Mouse (Mus musculus) right cerebral cortex, postnatal 14 days (tissue): Measurements from ENCODE around the gene Slf2.

Experiments
- DNase-seq: peaks from one replicate; pipeline ENCODE4 v3.0.0; 2022

The Slf2 gene

DNA sequence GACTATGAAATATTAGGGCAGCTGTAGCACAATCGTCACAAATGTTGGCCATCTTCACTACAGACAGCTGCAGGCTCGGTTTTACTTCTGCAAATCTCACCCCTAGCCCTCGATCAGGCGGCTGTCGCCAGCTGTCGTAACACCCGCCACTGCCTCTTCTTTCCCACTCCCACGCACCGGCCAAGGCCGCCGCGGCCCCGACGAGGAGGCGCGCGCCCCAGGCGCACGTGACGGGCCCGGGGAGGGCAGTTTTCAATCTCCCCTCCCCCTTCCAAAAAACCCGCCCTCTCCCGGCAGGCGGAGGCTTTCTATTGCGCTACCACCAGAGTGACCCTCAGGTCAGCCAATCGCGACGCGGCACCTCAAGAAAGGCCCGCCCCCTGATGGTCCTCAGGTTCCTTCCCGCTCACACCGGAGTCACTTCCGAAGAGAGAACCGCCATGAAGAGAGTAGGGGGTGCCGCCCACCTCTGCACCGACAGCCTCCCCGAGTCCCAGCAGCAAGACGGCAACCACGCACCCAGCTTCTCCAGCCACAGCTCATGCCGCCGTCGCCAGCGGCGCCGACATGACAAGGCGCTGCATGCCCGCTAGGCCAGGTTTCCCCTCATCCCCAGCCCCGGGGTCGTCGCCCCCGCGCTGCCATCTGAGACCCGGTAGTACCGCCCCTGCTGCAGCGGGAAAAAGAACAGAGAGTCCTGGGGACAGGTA is at the start of gene Slf2:
Gene Slf2 (plus strand): TSS at position 408 of the 710 bp plus-strand sequence.
- peak; percentile 98 for DNase-seq

DNA sequence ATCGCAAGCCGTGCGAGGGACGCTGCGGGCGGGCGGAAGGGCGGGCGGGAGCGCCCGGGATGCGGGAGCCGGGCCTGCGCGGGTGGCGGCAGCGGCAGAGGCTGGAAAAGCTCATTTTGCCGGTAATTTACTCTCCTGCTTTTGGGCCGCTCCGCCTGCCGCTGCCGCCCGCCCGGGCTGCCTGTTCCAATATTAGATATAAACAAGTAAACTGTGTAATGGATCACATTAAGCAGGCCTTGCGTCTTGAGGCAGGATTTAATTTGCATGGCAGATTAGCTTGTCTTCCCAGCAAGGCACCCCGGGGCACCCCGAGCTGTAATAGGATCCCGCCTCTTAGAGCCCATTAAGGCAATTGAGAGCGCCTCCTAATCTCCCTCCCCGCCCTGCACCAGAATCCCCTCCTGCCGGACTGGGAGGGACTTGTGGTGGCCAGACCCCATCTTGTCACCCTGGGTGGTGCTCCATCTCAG is 48.4 kb upstream of the Slf2 start:
- DNase-seq: peak; percentile 14

DNA sequence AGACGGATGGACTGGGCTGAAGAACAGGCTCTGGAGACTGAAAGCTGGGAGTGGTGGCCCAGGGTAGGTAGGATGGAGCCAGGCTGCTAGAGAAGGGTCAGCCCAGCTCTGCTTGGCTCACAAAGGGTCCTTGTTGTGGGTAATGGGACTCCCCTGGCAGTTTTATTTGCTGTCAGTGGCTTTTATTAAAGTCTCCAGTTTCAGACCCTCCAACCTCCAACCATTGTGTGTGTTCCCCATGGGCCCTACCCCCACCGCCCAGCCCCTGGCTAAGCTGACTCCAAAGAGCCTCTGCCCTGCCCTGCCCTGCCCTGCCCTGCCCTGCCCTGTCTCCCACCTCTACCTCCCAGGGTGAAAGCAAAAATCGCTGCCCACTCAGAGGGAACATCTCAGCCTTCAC is 46.6 kb upstream of the Slf2 start:
- no peak for DNase-seq

DNA sequence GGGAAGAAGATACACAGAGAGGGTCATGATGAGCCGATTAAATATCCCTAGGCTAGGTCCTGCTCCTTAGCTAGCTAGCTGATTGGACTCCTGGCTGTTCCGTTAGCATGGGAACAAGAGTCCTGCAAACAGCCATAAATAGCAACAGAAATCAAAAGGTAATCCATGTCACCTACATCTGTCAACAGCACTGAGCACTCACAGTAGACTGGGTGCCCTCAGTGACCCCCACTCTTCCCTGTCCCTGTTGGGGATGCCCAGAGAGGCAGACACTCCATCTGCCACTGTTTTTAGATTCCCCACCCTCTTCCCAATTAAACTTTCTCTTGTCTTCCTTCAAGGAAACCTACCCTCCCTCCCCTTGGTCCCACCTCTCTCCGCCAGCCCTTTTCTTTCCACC is 44.5 kb upstream of the Slf2 start:
- no peak for DNase-seq

DNA sequence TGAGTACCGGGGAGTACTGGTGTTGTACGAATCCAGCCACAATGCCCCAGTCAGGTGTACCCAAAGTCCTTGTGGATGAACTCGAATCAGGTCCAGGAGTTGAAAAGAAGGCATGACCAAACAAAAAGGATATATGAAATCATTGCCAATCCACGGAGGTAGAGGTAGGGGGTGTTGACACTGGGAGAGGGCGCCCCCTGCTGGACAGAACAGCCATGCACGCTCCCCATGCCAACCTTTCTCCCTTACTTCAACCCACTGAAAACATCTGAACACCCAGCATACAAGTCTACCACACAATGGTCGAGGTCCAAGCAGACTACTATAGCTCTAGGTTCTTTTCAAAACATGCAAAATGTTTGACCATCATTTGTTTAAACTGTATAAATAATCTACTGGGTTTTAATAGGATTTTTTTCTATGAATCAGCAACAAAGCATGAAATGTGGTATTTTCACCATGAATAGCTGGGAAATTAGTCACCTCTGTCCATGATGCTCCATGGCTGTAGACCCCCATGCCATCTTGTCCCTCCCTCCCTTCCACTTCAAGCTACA is 43.2 kb upstream of the Slf2 start:
- DNase-seq: peak; percentile 67

DNA sequence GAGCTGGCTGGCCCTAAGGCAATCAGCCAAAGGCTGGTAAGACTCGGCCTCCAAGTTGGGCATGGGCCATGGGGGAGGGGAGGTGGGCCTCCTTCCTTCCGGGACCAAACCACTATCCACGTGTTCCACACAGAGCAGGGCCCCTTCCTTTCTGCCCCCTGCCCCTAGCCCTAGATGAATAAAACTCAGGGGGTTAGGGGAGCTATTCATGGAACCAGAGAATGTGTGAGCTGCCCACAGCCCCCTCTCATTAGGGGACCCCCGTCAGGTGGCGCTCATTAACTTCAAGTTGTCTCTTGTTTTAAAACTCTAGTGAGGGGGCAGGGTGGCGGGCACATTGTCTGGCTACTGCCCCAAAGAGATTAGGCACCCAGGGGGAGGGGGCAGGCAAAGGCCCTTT is 41.4 kb upstream of the Slf2 start:
- no peak for DNase-seq

DNA sequence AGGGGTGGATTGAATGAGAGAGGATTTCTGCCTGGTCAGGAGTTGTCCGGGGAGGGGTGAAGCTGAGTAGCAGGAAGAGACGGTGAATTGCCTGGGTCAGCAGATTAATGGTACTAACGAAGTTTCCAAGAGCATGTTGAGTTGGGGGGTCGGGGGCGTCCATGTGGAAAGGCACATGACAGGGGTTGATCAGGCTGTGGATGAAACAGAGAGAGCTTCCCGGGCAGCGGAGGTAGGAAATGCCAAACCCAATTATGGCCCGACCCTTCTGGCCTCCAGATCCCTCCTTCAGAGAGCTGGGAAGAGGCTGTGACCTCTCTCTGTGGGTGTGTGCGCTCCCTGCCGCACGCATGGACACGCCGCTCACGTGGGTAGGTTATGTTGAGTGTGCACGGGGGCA is 39.5 kb upstream of the Slf2 start:
- no peak for DNase-seq

DNA sequence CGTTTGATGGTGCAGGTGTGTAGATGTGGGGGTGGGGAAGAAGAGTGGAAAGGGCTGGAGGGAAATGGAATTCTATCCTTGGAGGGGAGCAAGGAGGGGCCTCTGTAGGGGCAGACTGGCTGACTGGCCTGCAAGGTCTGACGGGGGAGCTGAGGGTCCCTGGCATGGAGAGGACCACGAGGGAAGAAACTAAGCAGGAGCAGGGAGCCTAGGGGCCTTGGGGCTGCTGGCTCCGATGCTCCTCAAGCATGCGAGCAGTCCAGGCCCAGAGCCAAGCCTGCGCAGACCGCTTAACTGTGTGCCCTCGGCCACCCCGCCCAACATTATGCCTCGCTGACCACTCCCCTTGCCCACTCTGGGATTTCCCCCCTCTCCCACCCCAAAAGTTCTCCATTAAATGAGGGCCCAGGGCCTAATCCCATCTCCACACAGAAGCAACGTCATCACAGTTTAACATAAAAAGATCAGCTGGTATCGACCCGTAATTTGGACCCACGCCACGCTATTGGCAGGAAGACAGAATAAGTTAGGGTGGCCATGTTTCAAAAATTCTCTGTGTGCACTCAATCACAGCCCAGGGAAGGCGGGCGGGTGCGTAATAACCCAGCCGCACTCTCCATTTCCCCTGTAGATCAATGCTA is 37.6 kb upstream of the Slf2 start:
- DNase-seq: peak; percentile 17

DNA sequence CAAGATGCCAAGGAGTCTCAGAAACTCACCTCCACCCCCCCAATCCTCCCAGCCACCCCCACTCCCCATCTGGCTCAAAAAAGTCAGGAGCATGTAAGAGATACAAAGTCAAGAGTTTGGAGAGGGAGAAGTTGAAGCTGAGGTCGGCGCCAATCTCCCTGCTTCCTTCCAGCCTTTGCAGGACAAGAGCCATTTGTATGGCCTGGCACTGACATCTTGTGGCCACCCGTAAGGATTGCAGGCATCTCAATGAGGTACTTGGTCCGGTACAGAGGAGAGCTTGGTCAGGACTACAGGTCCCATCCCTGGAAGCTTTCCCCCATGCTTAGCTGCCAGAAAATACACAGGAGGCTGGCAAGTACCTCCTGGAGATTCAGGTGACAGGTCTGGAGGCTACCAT is 35.7 kb upstream of the Slf2 start:
- DNase-seq: peak; percentile 70

DNA sequence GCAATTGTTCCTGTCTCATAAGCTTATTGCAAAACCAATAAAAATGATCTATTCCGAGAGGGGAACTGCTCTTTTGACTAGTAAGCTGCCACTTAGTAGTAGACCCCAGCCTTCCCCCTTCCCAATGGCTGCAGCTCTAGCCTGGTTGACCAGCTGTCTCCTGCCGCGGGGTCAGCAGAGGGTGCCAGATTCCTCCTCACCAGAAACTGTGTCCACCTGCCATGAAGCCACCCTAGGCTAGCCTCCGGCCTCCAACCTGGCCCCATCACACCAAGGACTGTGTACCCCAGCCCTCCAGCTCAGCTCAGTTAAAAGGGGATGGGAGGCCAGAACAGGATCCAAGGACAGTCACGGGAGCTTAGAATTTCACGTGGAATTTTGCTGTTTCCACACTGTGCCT is 34.5 kb upstream of the Slf2 start:
- no peak for DNase-seq

DNA sequence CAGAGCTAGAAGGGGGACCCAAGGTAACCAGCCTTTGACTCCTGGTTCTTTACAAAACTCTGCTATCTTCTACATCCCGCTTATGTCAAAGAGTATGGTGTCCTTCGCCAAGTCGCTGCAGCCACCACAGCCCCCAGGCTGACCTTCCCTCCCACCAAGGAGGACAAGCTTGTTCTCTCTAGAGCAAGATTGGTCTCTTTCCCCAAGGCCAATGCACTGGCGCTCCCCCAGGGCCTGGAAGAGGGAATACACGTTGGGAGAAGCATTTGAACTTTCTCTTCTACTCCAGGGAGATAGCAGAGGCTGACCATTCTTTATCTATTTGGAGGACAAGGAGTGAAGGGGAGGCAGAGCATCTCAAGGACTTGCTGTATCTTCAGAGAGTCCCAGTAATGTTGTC is 33.4 kb upstream of the Slf2 start:
- no peak for DNase-seq

DNA sequence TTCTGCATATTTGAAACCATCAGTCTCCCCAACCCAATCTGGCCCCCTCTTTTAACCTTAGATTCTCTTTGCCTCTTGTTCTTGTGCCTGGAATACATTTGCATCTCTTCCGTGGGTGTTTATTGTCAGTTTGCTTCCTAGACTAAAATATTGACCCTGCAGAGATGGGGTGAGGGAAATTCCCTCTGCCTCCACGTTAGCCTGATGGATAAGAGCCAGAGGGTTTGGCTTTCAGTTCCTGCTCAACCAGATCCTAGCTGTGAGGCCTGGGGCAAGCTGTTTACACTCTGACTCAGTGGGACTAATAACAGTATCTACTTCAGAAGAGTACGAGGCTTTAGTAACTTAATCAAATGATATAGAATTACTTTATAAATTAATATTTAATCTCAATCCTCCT is 32.3 kb upstream of the Slf2 start:
- DNase-seq: no peak

DNA sequence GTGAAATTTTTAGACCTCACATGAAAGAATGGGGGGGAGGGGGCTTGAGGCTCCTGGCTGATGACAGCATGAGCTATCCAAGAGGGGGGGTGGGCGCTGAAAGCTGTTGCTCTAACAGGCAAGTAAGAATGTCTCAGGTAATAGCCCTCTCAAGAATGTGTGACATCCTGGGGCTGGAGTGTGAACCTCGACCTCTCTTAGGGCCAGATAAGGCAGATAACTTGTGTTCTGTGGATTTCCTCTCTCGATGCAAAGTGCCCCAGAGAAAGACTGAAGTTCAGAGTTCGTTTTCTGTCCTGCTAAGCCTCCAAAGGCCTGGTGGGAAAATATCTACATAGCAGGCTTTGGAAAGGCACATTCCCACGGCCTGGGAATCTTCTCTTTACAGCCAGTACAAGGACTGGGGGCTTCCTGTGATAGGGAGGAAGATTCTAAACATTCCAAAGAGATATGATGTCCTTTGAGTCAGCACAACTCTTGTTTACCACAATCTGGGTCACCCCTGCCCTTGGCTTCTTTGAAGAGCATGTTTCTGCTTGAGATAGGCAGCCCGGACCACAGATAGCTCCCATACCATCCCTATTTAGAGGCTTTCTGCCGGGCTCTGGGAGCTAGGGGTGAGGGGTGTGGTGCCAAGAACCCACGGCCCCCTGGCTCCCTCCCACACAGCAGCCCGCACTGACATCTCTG is 31.7 kb upstream of the Slf2 start:
- no peak for DNase-seq

DNA sequence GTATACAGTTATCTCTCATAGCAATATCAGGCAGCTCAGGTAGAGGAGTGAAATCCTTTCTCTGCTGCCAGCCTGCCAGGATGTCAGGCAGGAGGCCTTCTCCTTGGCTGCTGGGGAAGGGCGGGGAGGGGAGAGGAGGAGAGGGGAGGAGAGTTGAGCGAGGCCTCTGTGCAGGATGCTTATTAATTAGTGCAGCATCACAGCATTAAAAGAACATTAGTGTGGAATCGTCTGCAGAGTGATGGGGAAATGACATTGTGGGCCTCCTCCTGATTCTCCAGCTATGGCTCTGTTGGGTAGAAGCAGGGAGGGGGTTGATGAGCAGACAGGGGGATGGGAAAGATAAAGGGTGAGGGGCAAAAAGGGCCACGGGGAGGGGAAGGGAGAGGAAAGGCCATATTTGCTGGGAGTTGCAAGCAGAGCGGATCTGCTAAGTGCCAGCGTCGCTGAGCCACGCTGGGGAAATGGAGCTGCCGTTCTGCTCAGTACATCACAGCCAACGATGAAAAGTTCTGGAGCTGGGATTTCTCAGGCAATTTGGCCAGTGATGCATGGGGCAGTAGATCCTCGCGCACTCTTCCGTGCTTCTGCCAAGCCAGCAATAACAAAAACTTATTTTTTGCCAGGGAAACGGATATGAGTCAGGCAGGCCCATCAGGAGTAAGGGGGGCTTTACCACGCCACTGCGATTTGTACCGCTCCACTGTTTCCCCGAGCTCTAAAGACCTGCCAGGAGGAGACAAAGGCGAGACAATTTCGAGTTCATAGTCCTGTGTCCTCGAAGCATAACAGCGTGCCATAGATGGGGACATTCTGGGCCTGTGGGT is 30.8 kb upstream of the Slf2 start:
- no peak for DNase-seq

DNA sequence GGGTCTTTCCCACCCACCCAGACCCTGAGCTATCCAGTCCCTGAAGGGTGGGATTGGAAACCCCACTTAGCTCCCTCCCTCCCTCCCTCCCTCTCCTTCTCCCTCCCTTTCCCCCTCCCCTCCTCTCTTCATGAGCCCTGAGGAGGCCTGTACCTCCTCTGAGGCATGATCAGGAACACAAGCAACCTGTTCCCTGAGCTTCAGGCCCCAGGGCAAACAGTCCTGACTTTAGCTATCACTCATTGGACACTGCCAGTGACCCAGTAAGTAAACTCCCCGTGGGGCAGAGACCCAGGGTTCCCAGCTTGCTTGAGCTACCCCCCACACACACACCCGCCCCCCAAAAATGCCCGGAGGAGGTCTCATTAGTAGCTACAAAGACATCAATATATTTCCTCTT is 29.9 kb upstream of the Slf2 start:
- DNase-seq: no peak

DNA sequence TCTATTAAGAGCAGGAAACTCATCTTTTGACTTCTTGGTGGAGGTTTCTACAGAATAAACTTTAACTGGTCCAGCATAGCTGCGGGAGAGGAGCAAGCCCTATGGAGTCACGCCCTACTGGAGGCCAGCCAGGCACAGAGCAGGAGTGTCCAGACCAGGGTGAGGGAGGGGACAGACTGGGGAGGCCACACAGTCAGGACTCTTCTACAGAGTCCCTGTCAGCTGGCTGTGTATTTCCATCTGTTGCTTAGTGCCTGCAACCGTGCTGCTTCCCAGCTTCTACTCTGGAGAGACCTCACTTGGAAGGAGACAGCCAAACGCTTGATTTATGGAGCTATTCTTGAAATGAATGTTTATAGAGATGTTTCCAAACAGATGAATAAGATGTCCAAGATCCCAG is 28.6 kb upstream of the Slf2 start:
- no peak for DNase-seq

DNA sequence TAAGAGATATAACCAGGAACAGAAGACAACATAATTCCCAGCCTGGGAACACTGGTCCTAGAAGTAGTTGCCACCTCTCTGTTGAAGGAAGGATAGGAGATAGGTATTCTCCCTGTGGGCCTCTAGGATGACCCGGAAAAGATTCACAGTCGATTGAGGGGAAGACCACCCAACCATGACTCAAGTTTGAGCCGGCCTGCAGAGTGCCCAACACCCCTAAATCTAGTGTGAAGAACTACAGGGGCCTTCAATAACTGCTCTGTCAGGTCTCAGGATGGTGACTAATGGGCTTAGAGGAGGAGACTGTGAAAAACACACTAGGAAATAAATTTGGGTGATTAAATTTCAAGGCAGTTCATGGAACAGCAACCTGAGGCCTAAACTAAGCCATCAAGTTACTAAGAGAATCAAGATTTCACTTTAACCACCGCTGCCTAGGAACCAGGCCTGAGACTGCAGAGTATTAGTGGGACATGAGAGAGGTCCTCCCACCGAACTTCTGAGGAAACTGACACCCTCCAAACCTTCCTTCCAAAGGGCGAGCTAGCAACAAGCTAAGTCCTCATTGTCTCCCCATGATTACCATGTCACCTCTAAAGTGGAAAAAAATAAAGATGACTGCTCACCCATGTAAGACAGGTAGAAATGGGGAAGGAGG is 27.5 kb upstream of the Slf2 start:
- no peak for DNase-seq

DNA sequence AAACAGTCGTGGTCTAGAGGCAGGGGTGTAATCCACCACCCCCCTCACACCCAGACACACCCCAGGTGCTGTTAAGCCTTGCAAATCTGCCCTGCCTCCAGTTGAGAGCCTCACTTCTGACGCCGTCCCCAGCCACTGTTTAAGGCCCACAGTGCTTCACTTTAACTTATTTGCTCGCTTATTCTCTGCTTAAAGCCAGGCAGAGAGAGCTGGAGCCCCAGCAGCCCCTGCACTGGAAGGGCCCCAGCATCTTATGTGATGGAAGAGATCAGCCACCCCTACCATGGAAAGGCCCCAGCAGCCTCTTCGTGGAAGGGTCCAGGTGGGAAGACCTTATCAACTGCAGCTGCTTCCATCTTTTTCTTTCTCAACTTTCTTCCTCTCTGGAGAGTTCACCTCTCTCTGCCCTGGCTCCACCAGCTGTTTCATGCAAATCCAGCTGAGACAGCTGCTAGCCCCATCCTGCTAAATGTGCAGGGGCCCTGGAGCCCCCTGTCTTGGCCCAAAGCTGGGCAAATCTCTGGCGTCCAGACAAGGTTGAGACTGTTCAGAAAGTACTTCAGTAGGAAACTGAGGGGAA is 26.7 kb upstream of the Slf2 start:
- no peak for DNase-seq

DNA sequence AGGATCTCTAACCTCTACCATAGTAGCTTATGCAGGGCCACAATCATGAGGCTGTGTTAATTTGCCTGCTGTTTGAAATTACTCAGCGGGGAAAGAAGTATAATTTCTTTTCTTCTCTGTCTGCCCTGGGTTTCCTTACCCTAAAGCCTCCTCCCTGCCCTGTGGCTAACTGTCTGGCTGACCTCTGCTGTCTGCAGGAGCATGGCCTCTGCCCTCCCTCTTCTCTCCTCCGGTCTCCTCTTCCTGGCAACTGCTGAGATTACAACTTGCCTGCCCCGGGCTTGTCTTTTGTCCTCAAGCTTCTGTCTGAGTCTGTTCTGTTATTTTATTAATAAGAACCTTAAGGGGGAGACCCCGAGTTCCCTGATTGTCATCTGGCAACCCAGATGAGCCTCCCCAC is 25.6 kb upstream of the Slf2 start:
- no peak for DNase-seq

DNA sequence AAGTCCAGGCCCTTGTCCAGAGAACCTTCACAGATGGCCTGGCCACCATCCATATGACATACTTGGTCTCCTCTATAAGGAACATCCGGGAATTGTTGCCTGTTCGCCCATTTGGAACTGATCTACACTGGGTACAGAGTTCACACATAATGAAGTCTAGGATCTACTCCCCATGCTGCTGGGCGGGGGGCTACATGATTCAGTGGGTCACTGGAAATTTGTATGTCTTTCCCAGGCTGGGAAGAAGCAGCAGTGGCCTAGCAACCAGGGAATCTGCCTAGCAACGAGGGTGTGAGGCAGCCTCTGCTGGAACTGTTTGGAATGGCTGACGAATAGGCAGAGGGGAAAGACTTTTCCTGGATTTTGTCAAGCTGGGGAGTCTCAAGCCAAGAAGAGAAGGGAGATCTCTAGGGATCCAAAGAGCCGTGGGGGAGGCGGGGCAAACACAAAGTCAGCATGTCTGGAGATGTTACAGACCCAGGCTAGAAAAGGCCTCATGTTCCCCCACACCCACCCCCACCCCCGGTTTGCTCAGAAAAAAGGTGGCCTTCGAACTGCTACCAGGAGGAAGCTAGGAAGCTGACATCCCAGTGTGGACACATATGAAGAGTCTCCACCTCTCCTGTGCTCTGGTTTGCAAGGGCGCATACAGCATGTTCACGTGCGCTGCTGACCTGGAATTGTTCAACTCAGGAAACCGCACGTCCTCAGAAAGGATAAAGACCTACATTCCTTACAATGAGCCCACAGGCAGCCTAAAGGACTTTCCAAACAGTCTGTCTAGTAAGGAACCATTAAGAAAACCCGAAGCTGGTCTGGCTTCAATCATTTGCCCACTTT is 22.9 kb upstream of the Slf2 start:
- peak; percentile 31 for DNase-seq

DNA sequence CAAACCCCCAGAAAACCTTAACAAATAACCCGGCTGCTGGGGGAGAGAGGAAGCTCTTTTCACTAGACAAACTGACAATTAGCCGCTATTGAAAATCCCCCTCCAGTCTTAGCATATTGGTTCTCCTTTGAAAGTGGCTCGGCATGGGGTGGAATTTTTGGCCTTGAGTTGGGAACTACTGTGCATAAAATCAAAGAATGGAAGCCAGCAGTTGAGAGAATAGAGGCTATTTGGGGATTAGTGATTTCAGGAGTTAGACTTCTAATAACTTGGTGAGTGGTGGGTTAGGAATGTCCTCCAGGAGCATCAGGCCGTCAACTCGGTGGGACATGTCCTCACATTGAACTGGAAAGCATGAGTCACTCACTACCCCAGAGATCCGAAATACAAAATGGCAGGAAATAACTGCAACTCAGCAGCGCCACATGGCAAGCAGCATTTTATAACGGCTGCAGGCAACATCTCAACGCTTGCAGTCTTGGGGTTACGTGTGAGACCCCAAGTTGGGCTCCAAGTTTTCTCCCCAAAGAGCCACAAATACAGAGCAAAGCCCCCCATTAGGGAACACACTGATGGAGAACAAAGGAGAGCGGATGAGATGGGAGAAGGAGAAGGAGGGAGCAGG is 22.0 kb upstream of the Slf2 start:
- no peak for DNase-seq
